Mouse (Mus musculus): ENCODE data around the gene Sgsh. TPM values are rescaled to one million over a fixed set of nuclear protein-coding genes. Genes with fewer than 3 reads are reported as not detected.

Sgsh gene
- polyA plus RNA-seq, 1 experiment from 2014 or later = 5.5 TPM

DNA sequence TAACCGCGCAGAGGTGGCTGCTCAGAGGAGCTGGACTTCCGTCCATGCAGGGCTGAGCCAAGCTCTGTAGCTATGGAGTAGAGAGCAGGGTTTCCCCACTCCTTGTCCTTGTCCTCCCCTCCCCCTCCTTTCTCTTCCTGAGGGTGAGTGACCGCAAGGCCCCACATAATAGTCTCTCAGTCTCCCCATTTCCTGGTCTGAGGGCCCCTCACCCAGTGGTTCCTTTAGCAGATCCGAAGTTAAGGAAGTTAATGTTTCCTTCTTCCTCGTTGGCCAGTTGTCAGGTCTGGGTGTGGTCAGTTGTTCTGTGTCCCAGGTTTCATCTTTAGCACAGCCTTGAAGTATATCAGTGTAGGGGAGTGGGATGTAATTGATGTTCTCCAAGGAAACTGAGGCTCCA, 20.1 kb upstream of the Sgsh start:
- 83% methylated on average over 6 of the region's 6 CpGs for WGBS
- Histone ChIP-seq H3K27me3 (no peaks in the 10 kb centered on the region), H3K9ac (replicated peaks) (no peak overlapping the region), H3K27ac (no peak overlapping the region), H3K4me3 (replicated peaks) (no peak overlapping the region), H3K9me3 (no peaks in the 10 kb centered on the region), H3K36me3 (peaks cover 29% of the 10 kb centered on the region), H3K4me1 (replicated peaks) (0 out of 2 replicates have a peak, but pooled peaks cover 6% of the 10 kb centered on the region), H3K4me2 (no peak overlapping the region)
- no peak for ATAC-seq (ENCODE audit: insufficient number of reproducible peaks, insufficient read depth, low FRiP score, low TSS enrichment, low read depth)

DNA sequence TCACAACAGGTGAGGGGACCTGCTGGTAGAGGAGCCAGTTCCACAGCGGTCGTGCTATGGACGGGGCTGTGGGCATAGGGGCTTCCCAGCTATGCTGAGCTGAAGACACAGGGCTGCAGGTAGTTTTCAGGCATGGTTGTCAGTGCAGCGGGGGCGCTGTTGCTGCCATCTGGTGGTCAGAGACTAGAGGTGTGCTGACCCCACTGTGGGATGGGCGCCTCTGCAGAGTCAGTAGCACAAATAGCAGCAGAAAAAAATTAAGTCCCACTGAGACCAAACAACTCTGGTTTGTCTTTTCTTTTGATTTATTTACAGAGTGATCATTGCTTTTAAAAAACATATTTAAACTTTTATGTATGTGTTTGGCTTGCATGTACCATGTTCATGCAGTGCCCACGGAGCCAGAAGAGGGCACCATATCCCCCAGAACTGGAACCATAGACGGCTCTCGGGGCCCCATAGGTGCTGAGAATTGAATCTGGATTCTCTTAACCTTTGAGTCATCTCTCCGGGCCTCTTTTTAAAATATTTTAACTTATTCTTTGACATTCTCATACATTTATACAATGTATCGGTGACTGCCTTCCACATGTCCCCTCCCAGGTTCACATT, 8.3 kb upstream of the Sgsh start:
- H3K27ac ChIP-seq = no peak overlapping the region
- no peaks in the 10 kb centered on the region; the same call in 1 of the 2 replicates for H3K4me1 ChIP-seq (replicated peaks)
- no peaks in the 10 kb centered on the region for H3K27me3 ChIP-seq
- H3K9me3 ChIP-seq = no peaks in the 10 kb centered on the region
- no peak overlapping the region for H3K4me3 ChIP-seq (replicated peaks)
- WGBS = 31% methylated on average over 11 of the region's 11 CpGs
- H3K4me2 ChIP-seq = peak overlapping the region; percentile 17; the same call in 1 of the 2 replicates
- H3K36me3 ChIP-seq = peaks cover 66% of the 10 kb centered on the region
- H3K9ac ChIP-seq (replicated peaks) = no peak overlapping the region
- peak; percentile 88 for ATAC-seq (ENCODE audit: insufficient number of reproducible peaks, insufficient read depth, low FRiP score, low TSS enrichment, low read depth)

- WGBS = 42% methylated on average over 11 of the region's 11 CpGs
- H3K9ac ChIP-seq (replicated peaks) = no peak overlapping the region
- no peak overlapping the region for H3K27ac ChIP-seq
- peak overlapping the region; percentile 17; the same call in 1 of the 2 replicates for H3K4me2 ChIP-seq
- ATAC-seq (ENCODE audit: insufficient number of reproducible peaks, insufficient read depth, low FRiP score, low TSS enrichment, low read depth) = no peak
- no peaks in the 10 kb centered on the region for H3K27me3 ChIP-seq
- no peaks in the 10 kb centered on the region for H3K9me3 ChIP-seq
- H3K4me3 ChIP-seq (replicated peaks) = no peak overlapping the region
- H3K36me3 ChIP-seq = peaks cover 63% of the 10 kb centered on the region
- no peaks in the 10 kb centered on the region; the same call in 1 of the 2 replicates for H3K4me1 ChIP-seq (replicated peaks)
Observed at GRCm38 (mm10) chr11:119362769-119363533, 7.6 kb upstream of the Sgsh start.

GRCm38 (mm10) chr11:119359089-119359488, 3.8 kb upstream of the Sgsh start:
- no peaks in the 10 kb centered on the region for H3K27me3 ChIP-seq
- H3K27ac ChIP-seq = no peak overlapping the region
- WGBS = 89% methylated on average over 10 of the region's 10 CpGs
- H3K4me2 ChIP-seq = no peak overlapping the region
- no peak overlapping the region for H3K4me3 ChIP-seq (replicated peaks)
- H3K36me3 ChIP-seq = peaks cover 43% of the 10 kb centered on the region
- H3K4me1 ChIP-seq (replicated peaks) = peaks cover 17% of the 10 kb centered on the region
- H3K9ac ChIP-seq (replicated peaks) = no peak overlapping the region
- no peak for ATAC-seq (ENCODE audit: insufficient number of reproducible peaks, insufficient read depth, low FRiP score, low TSS enrichment, low read depth)
- H3K9me3 ChIP-seq = no peaks in the 10 kb centered on the region

GRCm38 (mm10) chr11:119354798-119355442, 416 bp downstream of the Sgsh start:
- Histone ChIP-seq H3K4me3 (replicated peaks) (peak overlapping the region; percentile 69), H3K36me3 (peaks cover 21% of the 10 kb centered on the region), H3K27ac (peak overlapping the region; percentile 78), H3K27me3 (peaks cover 4% of the 10 kb centered on the region; the same call in 1 of the 2 replicates), H3K4me1 (replicated peaks) (peaks cover 17% of the 10 kb centered on the region), H3K4me2 (peak overlapping the region; percentile 95), H3K9ac (replicated peaks) (peak overlapping the region; percentile 84), H3K9me3 (no peaks in the 10 kb centered on the region)
- no peak for ATAC-seq (ENCODE audit: insufficient number of reproducible peaks, insufficient read depth, low FRiP score, low TSS enrichment, low read depth)
- WGBS = 6% methylated on average over 23 of the region's 23 CpGs

- no peak for ATAC-seq (ENCODE audit: insufficient number of reproducible peaks, insufficient read depth, low FRiP score, low TSS enrichment, low read depth)
- H3K36me3 ChIP-seq = peaks cover 11% of the 10 kb centered on the region
- no peak overlapping the region for H3K4me2 ChIP-seq
- 80% methylated on average over 4 of the region's 4 CpGs for WGBS
- H3K9ac ChIP-seq (replicated peaks) = no peak overlapping the region; the same call in 1 of the 2 replicates
- peaks cover 4% of the 10 kb centered on the region; the same call in 1 of the 2 replicates for H3K27me3 ChIP-seq
- no peaks in the 10 kb centered on the region for H3K9me3 ChIP-seq
- peaks cover 17% of the 10 kb centered on the region for H3K4me1 ChIP-seq (replicated peaks)
- H3K27ac ChIP-seq = no peak overlapping the region
- H3K4me3 ChIP-seq (replicated peaks) = no peak overlapping the region
Observed at GRCm38 (mm10) chr11:119353946-119354345, 1.4 kb downstream of the Sgsh start.

DNA sequence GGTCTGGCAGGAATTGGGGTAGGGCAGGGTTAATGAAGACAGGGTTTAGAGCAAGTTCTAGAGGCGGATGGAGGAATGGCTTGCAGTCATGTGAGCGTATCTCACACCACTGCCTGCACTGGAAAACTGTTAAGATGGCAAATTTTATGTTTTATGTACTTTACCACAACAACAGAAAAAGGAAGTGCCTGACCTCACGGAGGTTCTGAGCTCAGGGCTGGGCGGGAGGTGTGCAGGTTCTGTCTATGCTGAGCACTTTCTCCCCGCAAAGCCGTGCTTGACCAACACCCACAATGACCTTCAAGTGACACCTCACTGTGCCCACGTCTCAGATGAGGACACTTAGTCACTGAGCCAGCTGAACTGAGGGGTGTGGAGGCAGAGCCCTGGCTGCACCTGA, 3.2 kb downstream of the Sgsh start:
- Histone ChIP-seq H3K4me3 (replicated peaks) (no peak overlapping the region), H3K27ac (no peak overlapping the region), H3K4me2 (no peak overlapping the region), H3K36me3 (no peaks in the 10 kb centered on the region; the same call in 1 of the 2 replicates), H3K27me3 (peaks cover 4% of the 10 kb centered on the region; the same call in 1 of the 2 replicates), H3K9ac (replicated peaks) (no peak overlapping the region), H3K4me1 (replicated peaks) (peaks cover 17% of the 10 kb centered on the region), H3K9me3 (no peaks in the 10 kb centered on the region)
- no peak for ATAC-seq (ENCODE audit: insufficient number of reproducible peaks, insufficient read depth, low FRiP score, low TSS enrichment, low read depth)
- WGBS = 78% methylated on average over 7 of the region's 7 CpGs

- no peak overlapping the region for H3K9ac ChIP-seq (replicated peaks)
- no peak overlapping the region for H3K4me2 ChIP-seq
- ATAC-seq (ENCODE audit: insufficient number of reproducible peaks, insufficient read depth, low FRiP score, low TSS enrichment, low read depth) = no peak
- peaks cover 6% of the 10 kb centered on the region; the same call in 1 of the 2 replicates for H3K36me3 ChIP-seq
- H3K4me3 ChIP-seq (replicated peaks) = no peak overlapping the region
- WGBS = 84% methylated on average over 4 of the region's 4 CpGs
- H3K27me3 ChIP-seq = no peaks in the 10 kb centered on the region
- H3K9me3 ChIP-seq = no peaks in the 10 kb centered on the region
- H3K4me1 ChIP-seq (replicated peaks) = no peaks in the 10 kb centered on the region
- no peak overlapping the region for H3K27ac ChIP-seq
Observed at GRCm38 (mm10) chr11:119347125-119347524, 8.2 kb downstream of the Sgsh start.

DNA sequence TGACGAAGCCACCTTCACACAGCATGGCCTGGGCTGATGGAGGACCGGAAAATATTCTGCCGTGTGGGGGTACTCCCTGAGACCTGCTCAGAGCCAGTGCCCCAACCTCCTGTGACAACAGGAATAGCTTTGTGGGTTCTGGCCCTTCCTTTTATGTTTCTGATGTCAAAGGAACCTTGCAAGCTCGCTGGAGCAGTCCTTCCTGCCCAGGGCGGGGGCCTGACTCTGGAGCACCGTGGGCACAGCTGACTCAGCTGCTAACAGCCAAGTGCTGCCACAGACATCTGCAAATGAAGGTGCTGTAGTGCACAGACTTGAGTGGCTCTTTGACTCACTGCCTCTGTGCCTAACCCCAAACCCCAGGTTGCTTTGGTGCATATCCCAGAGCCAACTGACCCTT, 10.5 kb downstream of the Sgsh start:
- no peak overlapping the region for H3K9ac ChIP-seq (replicated peaks)
- no peak for ATAC-seq (ENCODE audit: insufficient number of reproducible peaks, insufficient read depth, low FRiP score, low TSS enrichment, low read depth)
- H3K27me3 ChIP-seq = 0 out of 2 replicates have a peak, but pooled peaks cover 3% of the 10 kb centered on the region
- peaks cover 6% of the 10 kb centered on the region; the same call in 1 of the 2 replicates for H3K36me3 ChIP-seq
- H3K9me3 ChIP-seq = no peaks in the 10 kb centered on the region
- no peak overlapping the region for H3K4me2 ChIP-seq
- H3K27ac ChIP-seq = no peak overlapping the region
- no peaks in the 10 kb centered on the region for H3K4me1 ChIP-seq (replicated peaks)
- no peak overlapping the region for H3K4me3 ChIP-seq (replicated peaks)
- WGBS = 69% methylated on average over 6 of the region's 6 CpGs

GRCm38 (mm10) chr11:119344178-119344577, 11.2 kb downstream of the Sgsh start:
- Histone ChIP-seq H3K4me1 (replicated peaks) (no peaks in the 10 kb centered on the region), H3K9me3 (no peaks in the 10 kb centered on the region), H3K4me2 (no peak overlapping the region), H3K9ac (replicated peaks) (peak overlapping the region; percentile 24; the same call in 1 of the 2 replicates), H3K27ac (no peak overlapping the region), H3K27me3 (0 out of 2 replicates have a peak, but pooled peaks cover 3% of the 10 kb centered on the region), H3K36me3 (peaks cover 6% of the 10 kb centered on the region; the same call in 1 of the 2 replicates), H3K4me3 (replicated peaks) (no peak overlapping the region)
- 81% methylated on average over 8 of the region's 8 CpGs for WGBS
- no peak for ATAC-seq (ENCODE audit: insufficient number of reproducible peaks, insufficient read depth, low FRiP score, low TSS enrichment, low read depth)

- H3K27me3 ChIP-seq = 0 out of 2 replicates have a peak, but pooled peaks cover 3% of the 10 kb centered on the region
- no peak overlapping the region for H3K4me3 ChIP-seq (replicated peaks)
- no peak for ATAC-seq (ENCODE audit: insufficient number of reproducible peaks, insufficient read depth, low FRiP score, low TSS enrichment, low read depth)
- H3K36me3 ChIP-seq = no peaks in the 10 kb centered on the region
- H3K9ac ChIP-seq (replicated peaks) = no peak overlapping the region
- WGBS = 4% methylated on average over 5 of the region's 5 CpGs
- no peaks in the 10 kb centered on the region for H3K4me1 ChIP-seq (replicated peaks)
- H3K27ac ChIP-seq = no peak overlapping the region
- no peak overlapping the region for H3K4me2 ChIP-seq
- no peaks in the 10 kb centered on the region for H3K9me3 ChIP-seq
Observed at GRCm38 (mm10) chr11:119339637-119340036, 15.7 kb downstream of the Sgsh start.
